Mouse (Mus musculus) adrenal gland, postnatal 4 days (tissue): ENCODE measurements around the gene Bcar3. TPM values are rescaled to one million over a fixed set of nuclear protein-coding genes. Genes with fewer than 3 reads are reported as not detected.

Experiments
- DNase-seq, 2 experiments: peaks; one replicate each; pipeline ENCODE4 v3.0.0; 2021 to 2022; ENCODE audit warnings: low spot score in 2 of 2, mixed read lengths in 2 of 2
- total RNA-seq, 2 experiments: library from RNA; stranded (reverse); gene quantifications; 2 replicates each; pipeline ENCODE4 v1.2.3; 2021

Gene Bcar3
- total RNA-seq, 2 experiments from 2014 or later = 47.6 to 54.2 TPM

- no peak for DNase-seq
Measured at GRCm38 (mm10) chr3:122334375-122334774, 40.4 kb downstream of the Bcar3 start.

- DNase-seq = no peak
Measured at GRCm38 (mm10) chr3:122336030-122336429, 42.1 kb downstream of the Bcar3 start.

- no peak for DNase-seq
Measured at GRCm38 (mm10) chr3:122337992-122338391, 44.1 kb downstream of the Bcar3 start.

- DNase-seq = no peak
Measured at GRCm38 (mm10) chr3:122338897-122339296, 45.0 kb downstream of the Bcar3 start.

- no peak for DNase-seq
Measured at GRCm38 (mm10) chr3:122340135-122341068, 46.5 kb downstream of the Bcar3 start.

GRCm38 (mm10) chr3:122343437-122343853, 49.5 kb downstream of the Bcar3 start:
- DNase-seq = no peak

GRCm38 (mm10) chr3:122344350-122344749, 50.4 kb downstream of the Bcar3 start:
- DNase-seq = no peak

GRCm38 (mm10) chr3:122345977-122346472, 52.1 kb downstream of the Bcar3 start:
- no peak for DNase-seq

- no peak for DNase-seq
Measured at GRCm38 (mm10) chr3:122346600-122346999, 52.7 kb downstream of the Bcar3 start.

- DNase-seq = no peak
Measured at GRCm38 (mm10) chr3:122348677-122349076, 54.7 kb downstream of the Bcar3 start.

GRCm38 (mm10) chr3:122352801-122353200, 58.9 kb downstream of the Bcar3 start:
- DNase-seq = no peak

GRCm38 (mm10) chr3:122359426-122359825, 65.5 kb downstream of the Bcar3 start:
- no peak for DNase-seq

GRCm38 (mm10) chr3:122359954-122360353, 66.0 kb downstream of the Bcar3 start:
- no peak for DNase-seq

GRCm38 (mm10) chr3:122360721-122361138, 66.8 kb downstream of the Bcar3 start:
- no peak for DNase-seq

GRCm38 (mm10) chr3:122362719-122363118, 68.8 kb downstream of the Bcar3 start:
- DNase-seq = no peak

GRCm38 (mm10) chr3:122364565-122364964, 70.6 kb downstream of the Bcar3 start:
- no peak for DNase-seq

- peak in 1 of 2 experiments; percentile 14 for DNase-seq
Measured at GRCm38 (mm10) chr3:122365326-122365725, 71.4 kb downstream of the Bcar3 start.

GRCm38 (mm10) chr3:122371646-122372341, 77.9 kb downstream of the Bcar3 start:
- DNase-seq = no peak

- DNase-seq = no peak
Measured at GRCm38 (mm10) chr3:122372617-122373016, 78.7 kb downstream of the Bcar3 start.

GRCm38 (mm10) chr3:122376011-122376410, 82.1 kb downstream of the Bcar3 start:
- DNase-seq = no peak

GRCm38 (mm10) chr3:122376412-122376831, 82.5 kb downstream of the Bcar3 start:
- DNase-seq = no peak
